Mouse (Mus musculus): ENCODE measurements around the gene Gm4884.
"Not testable (repeated sequence)": the region's sequence is repeated elsewhere in the genome, so short reads cannot be mapped to it uniquely, and the experiment has no call there.

Gene Gm4884

DNA sequence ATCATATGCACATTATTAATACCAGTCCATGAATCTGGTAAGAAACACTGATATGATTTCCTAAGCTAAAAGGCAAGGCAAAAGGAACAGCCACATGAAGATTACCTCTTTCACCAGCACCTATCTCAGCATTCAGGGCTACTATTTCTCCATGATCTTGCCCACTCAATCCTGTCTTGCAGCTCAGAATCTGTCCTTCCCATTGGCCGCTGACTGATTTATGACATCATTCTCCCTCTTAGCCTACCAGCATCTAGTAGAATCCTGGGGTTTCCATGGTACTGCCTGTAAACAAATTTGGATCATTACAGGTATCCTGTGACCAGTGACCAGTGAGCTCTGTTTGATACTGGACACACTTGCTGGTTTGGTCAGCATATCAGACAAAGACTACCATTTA is at the start of gene Gm4884:
Gene Gm4884, plus strand, starts transcription at position 301 of the 400 bp plus-strand sequence.
- DNase-seq (ENCODE audit: low spot score): not testable (repeated sequence)

DNA sequence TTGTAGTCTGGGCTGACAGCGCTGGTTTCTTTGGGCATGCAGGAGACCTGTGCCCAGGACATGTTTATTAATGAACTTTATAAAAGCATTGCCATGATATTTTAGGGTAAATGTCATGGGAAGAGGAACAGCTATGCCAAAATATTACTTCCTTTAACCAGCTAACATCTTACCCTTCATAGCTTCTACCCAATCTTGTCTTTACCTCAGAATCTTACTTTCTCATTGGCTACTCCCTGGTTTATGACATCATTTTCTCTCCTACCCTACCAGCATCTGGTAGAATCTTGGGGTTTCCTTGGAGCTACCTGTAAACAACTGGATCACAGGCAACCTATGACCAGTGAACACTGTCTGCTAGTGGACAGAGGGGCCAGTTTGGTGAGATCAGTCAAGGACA is 45.3 kb upstream of the Gm4884 start, which contains the start of gene 4930433I11Rik:
Gene 4930433I11Rik, plus strand, starts transcription at position 301 of the 400 bp plus-strand sequence.
- DNase-seq (ENCODE audit: low spot score): no peak

DNA sequence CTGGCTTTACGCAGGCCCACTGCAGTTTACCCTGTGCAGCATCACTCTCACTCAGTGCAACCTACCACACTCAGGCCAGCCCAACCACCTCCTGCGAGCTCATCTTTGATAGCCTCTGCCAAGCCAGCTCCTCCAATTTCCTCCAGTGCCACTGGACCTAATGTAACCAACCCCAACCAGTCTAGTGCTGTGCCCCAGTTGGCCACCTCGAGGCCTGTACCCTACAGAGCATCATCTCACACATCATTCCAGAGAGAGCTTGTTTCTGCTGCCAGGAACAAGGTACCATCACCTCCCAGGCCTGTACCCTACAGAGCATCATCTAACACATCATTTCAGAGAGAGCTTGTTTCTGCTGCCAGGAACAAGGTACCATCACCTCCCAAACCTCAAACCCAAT is 11.5 kb downstream of the Gm4884 start:
- not testable (repeated sequence) for DNase-seq (ENCODE audit: low spot score)

Data from T-cell, adult 2 months (primary cell).